Mouse (Mus musculus): ENCODE results near the gene Mtmr6.
"Not testable (repeated sequence)": the region's sequence is repeated elsewhere in the genome, so short reads cannot be mapped to it uniquely, and the experiment has no call there.

Mtmr6 gene

DNA sequence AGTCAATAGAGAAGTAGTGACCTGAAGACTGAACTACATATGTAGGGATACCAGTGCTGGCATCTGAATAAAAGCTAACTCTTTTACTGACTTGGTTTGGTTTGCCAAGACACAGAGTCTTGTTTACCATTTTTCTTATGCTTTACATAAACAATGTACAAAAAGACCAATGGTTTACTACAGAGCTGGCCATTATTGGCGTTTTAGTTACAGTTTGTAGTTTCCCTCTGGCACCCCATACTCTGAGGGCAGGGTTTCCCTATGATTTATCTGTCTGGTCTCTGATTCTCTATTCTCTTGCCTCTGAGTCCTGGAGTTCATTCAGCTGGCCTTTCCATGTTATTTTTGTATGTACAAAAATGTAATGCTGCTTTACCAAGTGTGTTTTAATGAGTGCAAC is 30.5 kb downstream of the Mtmr6 start:
- no peak for DNase-seq (ENCODE audit: low spot score)

DNA sequence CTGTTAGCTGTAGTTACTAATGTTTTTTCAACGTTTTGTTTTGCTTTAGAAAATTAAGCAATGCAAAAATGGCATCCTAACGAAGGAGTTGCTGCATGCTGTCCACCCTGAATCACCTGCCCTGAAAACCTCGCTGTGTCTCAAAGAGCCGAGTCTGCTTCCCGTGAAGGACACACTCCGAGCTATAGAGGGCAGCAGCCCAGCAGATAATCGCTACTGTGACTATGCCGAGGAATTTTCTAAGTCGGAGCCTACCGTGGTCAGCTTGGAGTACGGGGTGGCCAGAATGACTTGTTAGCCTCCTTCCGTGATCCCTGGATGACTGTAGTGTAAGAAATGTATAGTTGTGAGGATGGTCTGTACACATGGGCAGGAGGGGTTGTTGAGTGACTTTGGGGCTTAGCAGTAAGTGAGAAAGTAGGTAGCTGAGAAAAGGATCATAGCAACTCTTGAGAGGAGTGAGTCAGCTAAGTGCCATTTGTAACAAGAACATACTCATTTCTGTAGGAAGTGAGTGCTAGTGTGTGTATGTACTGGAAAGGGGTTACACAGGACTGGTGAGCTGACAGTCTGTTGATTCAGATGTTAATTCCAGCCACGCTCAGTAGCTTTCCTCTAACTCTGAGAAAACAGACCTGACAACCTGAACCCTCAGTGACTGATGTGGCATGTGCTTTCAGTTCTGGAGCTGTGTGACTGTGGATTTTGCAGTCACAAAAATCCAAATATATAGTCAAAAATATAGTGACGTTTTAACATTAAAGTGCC is 35.4 kb downstream of the Mtmr6 start:
- DNase-seq (ENCODE audit: low spot score) = no peak

DNA sequence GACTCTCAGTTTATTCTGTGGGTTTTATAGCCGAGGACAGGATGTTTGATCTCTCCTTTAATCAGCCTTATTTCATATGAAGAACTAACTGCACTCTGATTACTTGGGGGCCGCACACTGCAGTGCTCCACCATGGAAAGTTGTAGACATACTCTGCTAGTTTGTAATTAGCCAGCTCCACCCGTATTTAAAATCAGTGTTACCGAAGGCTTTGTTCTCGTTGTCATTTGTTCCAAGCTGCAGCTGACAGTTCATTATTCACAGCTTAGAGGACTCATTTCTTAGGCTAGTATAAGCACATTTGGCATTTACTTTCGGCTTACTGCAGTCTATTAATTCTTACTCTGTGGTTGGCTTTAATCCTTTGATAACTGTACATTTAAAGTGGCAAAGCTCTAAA is 36.0 kb downstream of the Mtmr6 start:
- no peak for DNase-seq (ENCODE audit: low spot score)

DNA sequence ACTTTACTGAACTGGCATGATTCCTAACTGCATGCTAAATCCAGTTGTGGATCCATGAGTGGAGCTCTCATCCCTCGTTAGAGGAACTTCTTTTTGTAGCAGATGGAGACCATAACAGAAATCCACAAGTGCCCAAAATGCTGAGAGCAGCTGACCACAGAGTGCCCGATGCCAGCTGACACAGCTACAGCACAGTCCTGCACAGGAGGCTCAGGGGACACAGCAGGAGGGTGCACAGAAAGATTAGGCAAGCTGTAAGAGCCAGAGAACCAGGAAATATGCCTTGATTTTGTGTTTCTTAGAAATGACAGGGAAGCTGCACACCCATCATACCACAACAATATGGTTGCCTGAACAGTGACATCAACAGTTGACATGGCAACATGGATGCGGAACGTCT is 37.4 kb downstream of the Mtmr6 start:
- no peak for DNase-seq (ENCODE audit: low spot score)

DNA sequence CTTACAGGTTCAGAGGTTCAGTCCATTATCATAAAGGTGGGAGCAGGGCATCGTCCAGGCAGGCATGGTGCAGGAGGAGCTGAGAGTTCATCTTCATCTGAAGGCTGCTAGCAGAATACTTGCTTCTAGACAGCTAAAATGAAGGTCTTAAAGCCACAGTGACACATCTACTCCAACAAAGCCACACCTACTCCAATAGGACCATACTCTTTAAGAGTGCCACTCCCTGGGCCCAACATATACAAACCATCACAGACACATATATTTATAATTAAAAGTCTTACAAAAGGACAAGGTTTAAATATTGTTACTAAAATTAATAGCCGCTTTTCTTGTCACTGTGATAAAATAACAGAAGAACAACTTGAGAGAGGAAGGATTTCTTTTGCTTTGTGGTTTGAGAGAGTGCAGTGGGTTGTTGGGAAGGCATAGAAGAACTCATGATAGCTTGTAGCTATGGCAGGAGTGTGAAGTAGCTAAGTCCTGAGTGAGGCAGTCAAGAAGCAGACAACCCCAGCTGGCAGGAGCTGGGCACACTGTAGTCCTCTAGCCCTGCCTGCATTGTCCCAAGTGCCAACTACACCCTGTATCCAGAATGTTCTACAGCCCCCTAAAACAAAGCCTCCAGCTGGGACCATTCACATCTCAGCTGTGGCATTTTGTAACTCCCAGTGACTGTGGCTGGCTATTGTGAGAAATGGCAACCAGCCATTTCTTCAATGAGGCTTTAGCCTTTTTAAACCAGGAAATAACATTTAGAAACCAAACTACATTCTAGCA is 39.6 kb downstream of the Mtmr6 start:
- no peak for DNase-seq (ENCODE audit: low spot score)

DNA sequence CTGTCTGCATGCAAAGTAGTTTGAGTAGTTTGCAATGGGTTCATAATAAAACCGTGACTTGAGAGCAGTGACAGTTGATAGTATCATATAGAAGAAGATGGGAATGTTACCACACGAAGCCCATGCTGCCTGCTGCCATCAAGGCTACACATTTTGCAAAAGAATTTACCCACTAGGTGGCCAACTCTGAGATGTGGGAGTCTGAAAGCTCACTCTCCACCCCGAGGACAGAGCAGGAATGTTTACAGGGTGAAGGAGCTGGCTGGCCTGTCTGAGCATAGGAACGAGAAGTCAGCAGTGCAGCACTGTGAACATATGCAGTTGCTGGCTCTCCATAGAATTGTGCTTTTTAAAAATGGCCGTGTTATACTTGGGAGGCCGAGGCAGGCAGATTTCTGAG is 43.1 kb downstream of the Mtmr6 start:
- DNase-seq (ENCODE audit: low spot score) = no peak

DNA sequence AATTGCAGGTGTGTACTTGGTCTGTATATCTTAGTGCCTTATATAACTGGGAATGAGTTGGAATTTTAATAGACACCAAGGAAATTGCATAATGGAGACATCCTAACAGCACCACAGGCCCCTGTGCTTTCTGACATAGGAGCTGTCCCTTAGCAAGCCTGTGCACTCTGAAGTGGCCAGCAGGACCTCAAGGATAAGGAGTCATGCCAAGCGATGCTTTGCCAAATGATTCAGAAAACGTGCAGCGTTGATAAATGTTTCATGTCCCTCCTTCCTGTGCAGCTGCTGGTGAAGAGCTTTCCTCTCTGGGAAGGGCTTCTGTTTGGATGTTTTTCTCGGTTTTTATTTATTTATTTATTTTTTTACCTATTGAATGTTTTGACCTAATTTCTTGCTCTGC is 45.7 kb downstream of the Mtmr6 start:
- no peak for DNase-seq (ENCODE audit: low spot score)

DNA sequence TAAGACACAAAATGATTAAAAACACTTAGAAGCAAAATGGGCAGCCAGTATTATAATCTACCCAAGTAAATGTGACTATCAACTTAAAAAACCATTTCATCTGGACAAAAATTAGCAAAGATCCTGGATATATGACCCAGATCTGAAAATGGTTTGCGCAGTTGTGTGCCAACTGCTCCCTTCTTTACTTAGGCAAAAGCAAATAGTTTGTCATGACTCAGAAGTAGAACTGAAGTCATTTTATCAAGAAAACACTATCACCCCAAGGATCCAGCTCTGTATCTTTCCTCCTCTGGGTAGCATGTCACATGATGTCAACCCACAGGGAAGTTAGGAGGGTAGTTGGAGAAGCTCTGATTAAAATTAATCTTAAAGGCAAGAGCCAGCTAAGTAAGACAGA is 54.2 kb downstream of the Mtmr6 start:
- DNase-seq (ENCODE audit: low spot score) = no peak

DNA sequence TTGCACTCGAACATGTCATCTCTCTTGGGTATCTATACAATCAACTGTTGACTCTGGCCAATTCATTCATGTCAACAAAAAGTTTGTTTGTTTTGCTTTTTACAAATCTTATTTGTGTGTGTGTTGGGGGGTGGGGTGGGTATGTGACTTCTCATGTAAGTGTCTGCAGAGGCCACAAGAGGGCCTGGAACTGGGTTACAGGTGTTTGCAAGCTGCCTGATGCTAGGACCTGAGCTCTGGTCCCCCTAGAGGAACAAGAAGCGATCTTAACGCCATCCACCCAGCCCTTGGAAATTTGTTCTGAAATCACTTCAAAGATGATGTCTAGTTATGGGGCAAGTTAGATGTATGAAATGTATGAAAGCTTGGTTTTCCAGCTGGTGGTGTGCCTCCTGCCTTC is 55.8 kb downstream of the Mtmr6 start:
- DNase-seq (ENCODE audit: low spot score) = no peak

DNA sequence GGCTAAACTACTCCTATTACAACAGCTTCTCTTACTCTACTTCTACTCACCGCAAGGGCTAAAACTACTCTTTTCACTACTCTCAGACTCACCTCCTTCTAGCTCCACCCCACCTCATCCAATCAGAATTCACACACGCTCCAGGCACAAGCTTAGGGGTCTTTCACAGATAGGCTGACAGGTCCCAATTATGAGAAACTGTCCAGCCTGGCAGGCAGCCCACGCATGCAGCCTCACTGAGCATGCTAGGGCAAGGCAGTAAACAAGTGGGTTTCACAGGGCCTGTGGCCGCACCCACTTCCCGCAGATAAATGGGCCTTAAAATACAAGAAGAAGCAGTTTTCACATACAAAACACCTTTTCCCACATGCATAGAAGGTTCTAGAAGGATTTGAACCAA is 75.0 kb downstream of the Mtmr6 start:
- not testable (repeated sequence) for DNase-seq (ENCODE audit: low spot score)

DNA sequence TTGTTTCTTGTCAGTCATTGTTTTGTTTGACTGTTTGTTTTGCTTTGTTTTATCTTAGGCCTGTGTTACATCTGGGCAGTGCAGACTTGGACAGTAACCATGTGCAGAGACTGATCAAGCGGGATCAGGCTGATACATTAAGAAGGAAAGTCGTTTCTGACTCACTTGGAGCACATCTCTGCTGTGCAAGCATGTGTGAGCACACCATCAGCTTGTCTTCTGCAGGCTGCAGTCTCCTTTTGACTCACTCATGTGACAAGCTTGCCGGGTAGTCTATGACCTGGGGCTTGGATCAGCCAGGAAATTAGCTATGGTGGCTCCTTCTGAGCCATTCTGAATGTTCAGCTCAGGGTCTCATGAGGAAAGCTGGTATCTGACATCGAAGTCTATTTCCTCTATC is 75.5 kb downstream of the Mtmr6 start:
- DNase-seq (ENCODE audit: low spot score) = no peak

DNA sequence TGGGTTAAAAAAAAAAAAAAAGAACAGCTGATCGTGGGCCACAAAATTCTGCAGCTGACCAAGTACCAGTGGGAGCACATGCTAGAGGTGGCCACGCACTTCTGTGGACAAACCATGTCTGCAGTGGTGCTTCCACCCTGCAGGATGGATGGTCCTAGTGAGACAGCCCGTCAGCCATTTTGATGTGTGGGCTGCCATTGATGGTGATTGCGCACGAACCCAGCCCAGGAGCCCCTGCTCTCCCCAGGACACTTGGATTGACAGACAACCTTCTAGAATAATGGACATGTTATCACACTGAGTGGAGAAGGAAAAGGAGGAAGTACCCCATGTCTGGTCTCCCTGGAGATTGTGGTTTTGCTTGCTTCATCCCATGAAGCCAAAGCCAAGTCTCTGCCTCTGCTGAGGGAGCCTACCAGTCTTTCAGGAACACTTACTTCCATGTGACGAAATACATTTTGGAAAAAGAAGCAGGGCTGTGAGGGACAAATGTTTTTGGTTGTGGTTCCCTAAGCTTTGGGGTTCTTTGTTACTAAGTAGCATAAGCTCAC is 80.4 kb downstream of the Mtmr6 start:
- DNase-seq (ENCODE audit: low spot score) = no peak
